In genomic region chr5:122985276-122985675, GRCm38 (mm10) we compare ENCODE assay signal across 9 mouse cellular contexts. TPM values are rescaled to one million over a fixed set of nuclear protein-coding genes. Genes with fewer than 3 reads are reported as not detected.
DNase-seq lines count a peak whose midpoint lies in the region; ATAC-seq and TF ChIP-seq lines count a peak whose summit lies in the region.
"Had no signal": no experiment of that assay in that cellular context is flagged by ENCODE, and none has a peak within 500 bp of the region (broad histone marks: within the 10 kb centered on the region; RNA-seq: fewer than 3 reads in every experiment).

No protein-coding gene starts in this region.

- ATAC-seq in kidney, postnatal 0 days (replicated peaks; ENCODE audit: low FRiP score, low read depth), result no peak
- no peak for ATAC-seq in embryonic facial prominence, embryonic 13.5 days (ENCODE audit: insufficient number of reproducible peaks, insufficient read depth, low FRiP score, low TSS enrichment, low read depth)
- no peak for ATAC-seq in forebrain, embryonic 15.5 days (replicated peaks)
- no peak for ATAC-seq in midbrain, embryonic 13.5 days

- no peak for DNase-seq in kidney, postnatal 0 days (ENCODE audit: low spot score)
- no peak for DNase-seq in kidney, adult 8-10 months
- no peak for DNase-seq in yolk sac, embryonic 10.5 days (ENCODE audit: low spot score)
- DNase-seq in cerebellum, postnatal 10 days, result no peak
- DNase-seq: liver, embryonic 13.5 days had no signal

- H3K4me3 ChIP-seq in kidney, postnatal 0 days (replicated peaks; ENCODE audit: low read depth, low read length), result no peak overlapping the region
- no peak overlapping the region for H3K4me3 ChIP-seq in embryonic facial prominence, embryonic 13.5 days
- no peak overlapping the region for H3K4me3 ChIP-seq in forebrain, embryonic 15.5 days
- H3K4me3 ChIP-seq in midbrain, embryonic 13.5 days (replicated peaks), result no peak overlapping the region
- H3K4me3 ChIP-seq: liver, embryonic 13.5 days; stomach, embryonic 15.5 days had no signal

- peaks cover 14% of the 10 kb centered on the region for H3K4me1 ChIP-seq in kidney, postnatal 0 days (replicated peaks; ENCODE audit: insufficient read depth, low read length)
- peaks cover 42% of the 10 kb centered on the region for H3K4me1 ChIP-seq in embryonic facial prominence, embryonic 13.5 days
- peaks cover 46% of the 10 kb centered on the region for H3K4me1 ChIP-seq in forebrain, embryonic 15.5 days
- peaks cover 46% of the 10 kb centered on the region for H3K4me1 ChIP-seq in midbrain, embryonic 13.5 days (replicated peaks)

- no peaks in the 10 kb centered on the region for H3K27me3 ChIP-seq in kidney, postnatal 0 days (ENCODE audit: insufficient read depth, low read length)
- H3K27me3 ChIP-seq in embryonic facial prominence, embryonic 13.5 days, result no peaks in the 10 kb centered on the region; the same call in 1 of the 2 replicates
- H3K27me3 ChIP-seq in forebrain, embryonic 15.5 days, result no peaks in the 10 kb centered on the region
- 0 out of 2 replicates have a peak, but pooled peaks cover 2% of the 10 kb centered on the region for H3K27me3 ChIP-seq in midbrain, embryonic 13.5 days
- H3K27me3 ChIP-seq: stomach, embryonic 15.5 days had no signal

- TF ChIP-seq CTCF in kidney, postnatal 0 days (IDR thresholded peaks at IDR 0.05; ENCODE audit: low read depth), result no peak

- WGBS in kidney, postnatal 0 days, result 62% methylated on average over 3 of the region's 3 CpGs
- 69% methylated on average over 3 of the region's 3 CpGs for WGBS in embryonic facial prominence, embryonic 13.5 days
- WGBS in forebrain, embryonic 15.5 days, result 46% methylated on average over 3 of the region's 3 CpGs
- WGBS in midbrain, embryonic 13.5 days, result 20% methylated on average over 3 of the region's 3 CpGs

- H3K27ac ChIP-seq in kidney, postnatal 0 days, result peak overlapping the region; percentile 38; the same call in 1 of the 2 replicates
- H3K27ac ChIP-seq in embryonic facial prominence, embryonic 13.5 days, result no peak overlapping the region
- no peak overlapping the region for H3K27ac ChIP-seq in forebrain, embryonic 15.5 days (replicated peaks)
- peak overlapping the region; percentile 51; the same call in 1 of the 2 replicates for H3K27ac ChIP-seq in midbrain, embryonic 13.5 days
- H3K27ac ChIP-seq: liver, embryonic 13.5 days; stomach, embryonic 15.5 days had no signal

- H3K36me3 ChIP-seq in kidney, postnatal 0 days (ENCODE audit: insufficient read depth, low read length), result no peaks in the 10 kb centered on the region
- peaks cover under 1% of the 10 kb centered on the region; the same call in 1 of the 2 replicates for H3K36me3 ChIP-seq in embryonic facial prominence, embryonic 13.5 days
- peaks cover 3% of the 10 kb centered on the region; the same call in 1 of the 2 replicates for H3K36me3 ChIP-seq in forebrain, embryonic 15.5 days
- H3K36me3 ChIP-seq in midbrain, embryonic 13.5 days, result peaks cover 6% of the 10 kb centered on the region; the same call in 1 of the 2 replicates
- H3K36me3 ChIP-seq: liver, embryonic 13.5 days; stomach, embryonic 15.5 days had no signal

- H3K9me3 ChIP-seq in kidney, postnatal 0 days (replicated peaks; ENCODE audit: low read length), result no peaks in the 10 kb centered on the region
- no peaks in the 10 kb centered on the region for H3K9me3 ChIP-seq in embryonic facial prominence, embryonic 13.5 days
- no peaks in the 10 kb centered on the region for H3K9me3 ChIP-seq in forebrain, embryonic 15.5 days
- no peaks in the 10 kb centered on the region for H3K9me3 ChIP-seq in midbrain, embryonic 13.5 days
- H3K9me3 ChIP-seq: liver, embryonic 13.5 days; stomach, embryonic 15.5 days had no signal

- H3K9ac ChIP-seq in kidney, postnatal 0 days (ENCODE audit: low read depth, low read length), result 0 out of 2 replicates have a peak overlapping the region, but pooled peaks have one; percentile 28
- 0 out of 2 replicates have a peak overlapping the region, but pooled peaks have one; percentile 27 for H3K9ac ChIP-seq in embryonic facial prominence, embryonic 13.5 days
- no peak overlapping the region for H3K9ac ChIP-seq in forebrain, embryonic 15.5 days (replicated peaks)
- 0 out of 2 replicates have a peak overlapping the region, but pooled peaks have one; percentile 29 for H3K9ac ChIP-seq in midbrain, embryonic 13.5 days (replicated peaks)
- H3K9ac ChIP-seq: liver, embryonic 13.5 days; stomach, embryonic 15.5 days had no signal

- 0 out of 2 replicates have a peak overlapping the region, but pooled peaks have one; percentile 21 for H3K4me2 ChIP-seq in kidney, postnatal 0 days (ENCODE audit: low read length)
- H3K4me2 ChIP-seq in embryonic facial prominence, embryonic 13.5 days, result no peak overlapping the region
- peak overlapping the region; percentile 99 for H3K4me2 ChIP-seq in forebrain, embryonic 15.5 days (replicated peaks)
- peak overlapping the region; percentile 99 for H3K4me2 ChIP-seq in midbrain, embryonic 13.5 days (replicated peaks)
- H3K4me2 ChIP-seq: liver, embryonic 13.5 days; stomach, embryonic 15.5 days had no signal

RNA-seq across cellular contexts. Expression of gene Kdm2b, which starts 4.3 kb away (rescaled TPM):
- polyA plus RNA-seq in kidney, postnatal 0 days (2015; fragmentation: Nextera tagmentation; extraction: Ambion mirVana), result 62.5 and 66.1 TPM in 2 replicates
- 61.6 and 61.9 TPM in 2 replicates for polyA plus RNA-seq in embryonic facial prominence, embryonic 13.5 days (2015; fragmentation: Nextera tagmentation; extraction: Ambion mirVana)
- polyA plus RNA-seq in forebrain, embryonic 15.5 days (2015; fragmentation: Nextera tagmentation; extraction: Ambion mirVana), result 138 and 141 TPM in 2 replicates
- polyA plus RNA-seq in midbrain, embryonic 13.5 days (2015; fragmentation: Nextera tagmentation; extraction: Ambion mirVana), result 116 and 117 TPM in 2 replicates

RNA-seq across cellular contexts. Expression of gene Orai1, which starts 29.6 kb away (rescaled TPM):
- 22.5 and 23.4 TPM in 2 replicates for polyA plus RNA-seq in kidney, postnatal 0 days (2015; fragmentation: Nextera tagmentation; extraction: Ambion mirVana)
- 10.4 and 12.5 TPM in 2 replicates for polyA plus RNA-seq in embryonic facial prominence, embryonic 13.5 days (2015; fragmentation: Nextera tagmentation; extraction: Ambion mirVana)
- 14.0 and 14.9 TPM in 2 replicates for polyA plus RNA-seq in forebrain, embryonic 15.5 days (2015; fragmentation: Nextera tagmentation; extraction: Ambion mirVana)
- polyA plus RNA-seq in midbrain, embryonic 13.5 days (2015; fragmentation: Nextera tagmentation; extraction: Ambion mirVana), result 8.6 and 10.5 TPM in 2 replicates

Comparison
In these comparisons a context has a peak if more than half of its experiments do, and no peak if none do; other contexts are left out.
1. H3K27ac ChIP-seq: peak in kidney, postnatal 0 days (single experiment) and midbrain, embryonic 13.5 days (single experiment); none in embryonic facial prominence, embryonic 13.5 days (single experiment) and forebrain, embryonic 15.5 days (single experiment).